Mouse (Mus musculus) CD8-positive naive resting alpha-beta T cell, adult 2 months (primary cell): ENCODE results near the gene Bhlha9.

ENCODE experiments used
- DNase-seq, 2 experiments: peaks; one replicate each; pipeline ENCODE4 v3.0.0; 2022; ENCODE audit warnings: low read depth in 2 of 2, low spot score in 2 of 2

The Bhlha9 gene

DNA sequence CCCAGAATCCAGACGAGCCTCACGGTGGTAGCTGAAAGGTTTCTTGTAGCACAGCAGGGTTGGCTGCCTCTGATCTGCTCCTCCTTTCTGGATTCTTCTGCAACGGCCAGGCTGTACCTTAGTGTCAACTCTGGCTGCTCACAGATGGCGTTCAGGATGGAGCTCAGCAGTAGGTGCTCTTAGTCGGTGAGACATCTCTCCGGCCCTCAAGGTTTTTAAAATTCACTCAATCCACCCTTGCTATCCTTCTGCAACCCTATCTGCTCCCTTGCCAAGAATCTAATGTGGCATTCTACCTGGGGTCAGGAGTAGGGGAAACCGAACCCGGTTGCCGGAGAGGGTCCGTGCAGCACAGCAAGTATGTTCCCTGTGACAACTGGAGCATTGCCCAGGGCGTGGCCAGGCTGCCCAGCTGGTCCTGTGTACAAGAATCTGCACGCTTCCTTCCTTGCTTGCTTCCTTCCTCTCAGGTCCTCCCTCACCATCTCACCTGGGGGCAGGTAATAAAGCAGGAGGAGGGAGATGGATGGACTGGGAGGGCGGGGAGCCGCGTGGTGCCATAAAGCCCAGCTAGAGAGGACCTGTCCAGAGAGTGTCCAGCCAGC, at the start of gene Bhlha9:
Bhlha9 (plus strand) TSS at position 600 of the 605 bp plus-strand sequence.
- no peak for DNase-seq

DNA sequence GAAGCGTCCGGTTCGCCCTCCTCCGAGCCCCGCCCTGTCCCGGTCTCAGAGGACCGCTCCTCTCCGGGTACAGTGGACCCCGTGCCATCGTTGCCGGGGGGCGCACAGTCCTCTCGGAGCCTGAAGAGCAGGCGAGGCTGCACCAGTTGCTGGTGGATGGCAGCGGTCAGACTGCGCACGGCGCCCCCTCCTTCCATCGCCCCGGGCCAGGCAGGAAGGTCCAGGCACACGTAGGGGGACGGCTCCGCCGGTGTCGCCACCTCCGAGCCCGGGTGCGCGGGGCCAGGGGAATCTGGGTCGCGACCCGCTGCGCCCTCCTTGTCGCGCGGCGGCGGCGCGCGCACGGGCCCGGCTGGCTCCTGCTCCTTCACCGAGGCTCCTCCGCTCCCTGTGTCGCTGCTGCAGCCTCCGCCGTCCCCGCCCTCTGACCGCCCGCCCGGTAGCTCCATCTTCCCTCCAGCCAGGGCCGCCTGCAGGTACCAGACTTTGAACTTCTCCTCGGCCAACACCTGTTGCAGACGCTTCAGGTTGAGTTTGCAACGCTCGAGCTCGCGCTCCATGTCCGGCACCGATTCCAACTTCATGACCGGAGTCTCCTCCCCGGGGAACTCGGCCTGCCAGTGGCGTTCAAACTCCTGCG, 49.6 kb upstream of the Bhlha9 start:
- DNase-seq, result no peak

DNA sequence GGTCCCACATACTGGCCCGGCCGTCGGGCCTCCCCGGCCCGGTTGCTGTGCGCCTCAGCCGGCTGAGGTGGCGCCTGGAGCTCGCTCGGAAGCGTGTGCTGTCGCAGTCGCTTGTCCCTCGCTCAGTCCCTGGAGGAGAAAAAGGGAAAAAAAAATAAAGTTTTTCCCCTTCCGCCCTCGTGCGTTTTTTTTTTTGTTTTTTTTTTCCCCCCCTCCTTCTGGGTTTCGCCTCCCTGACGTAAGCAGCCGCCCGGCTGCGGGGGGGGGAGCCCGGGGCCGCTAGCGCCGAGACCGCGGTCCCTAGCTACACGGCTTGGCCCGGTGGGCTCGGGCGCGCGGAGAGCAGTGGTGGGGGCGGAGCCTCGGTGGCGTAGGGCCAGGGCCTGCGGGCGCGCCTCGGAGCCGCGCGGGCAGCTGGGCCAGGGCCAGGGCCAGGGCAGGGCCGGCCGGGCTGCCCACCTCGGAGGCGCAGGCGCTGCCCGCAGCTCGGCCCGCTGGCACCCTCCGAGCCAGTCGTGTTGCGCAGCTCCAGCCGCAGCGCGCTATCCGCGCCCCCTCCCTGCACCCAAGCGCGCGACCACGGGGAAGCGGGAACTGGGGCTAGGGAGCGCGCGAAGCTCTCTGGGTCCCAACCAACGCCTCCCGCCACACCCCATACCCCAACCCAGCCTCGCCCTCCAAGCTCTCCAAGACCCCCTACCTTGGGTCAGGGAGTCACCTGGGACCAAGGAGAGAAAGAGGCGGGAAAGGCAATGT, 48.9 kb upstream of the Bhlha9 start:
- no peak for DNase-seq

DNA sequence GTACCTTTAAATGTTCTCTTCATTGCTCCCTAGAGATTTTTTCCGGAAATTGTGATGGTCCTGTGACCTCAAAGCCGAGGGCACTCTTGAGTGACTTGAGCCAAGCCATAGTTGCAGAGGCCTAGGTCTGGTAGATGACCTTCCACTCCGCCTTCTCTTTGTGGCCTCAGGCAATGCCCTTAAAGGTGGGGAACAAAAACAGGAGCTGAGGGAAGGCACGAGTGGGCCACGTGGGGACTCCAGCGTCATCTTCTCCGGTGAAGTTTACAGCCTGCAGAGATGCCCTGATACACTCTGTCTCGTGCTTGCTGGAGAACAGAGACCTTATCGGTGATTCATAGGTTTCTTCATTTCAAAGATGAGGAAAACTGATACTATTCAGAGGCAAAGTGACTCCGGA, 48.2 kb upstream of the Bhlha9 start:
- no peak for DNase-seq

DNA sequence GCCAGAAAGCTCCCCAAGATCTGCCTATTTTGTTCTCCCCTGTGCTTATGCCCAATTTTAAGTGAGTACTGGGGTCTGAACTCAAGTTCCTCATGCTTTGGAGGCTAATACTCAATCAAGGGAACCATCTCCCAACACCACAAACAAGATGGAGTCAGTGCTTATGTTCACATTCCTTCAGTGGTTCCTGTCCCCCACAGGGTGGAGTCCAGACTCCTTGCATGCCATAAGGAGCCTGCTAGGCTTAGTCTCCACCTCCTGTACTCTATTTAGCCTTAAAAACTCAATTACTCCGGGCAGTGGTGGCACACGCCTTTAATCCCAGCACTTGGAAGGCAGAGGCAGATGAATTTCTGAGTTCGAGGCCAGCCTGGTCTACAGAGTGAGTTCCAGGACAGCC, 47.4 kb upstream of the Bhlha9 start:
- no peak for DNase-seq

DNA sequence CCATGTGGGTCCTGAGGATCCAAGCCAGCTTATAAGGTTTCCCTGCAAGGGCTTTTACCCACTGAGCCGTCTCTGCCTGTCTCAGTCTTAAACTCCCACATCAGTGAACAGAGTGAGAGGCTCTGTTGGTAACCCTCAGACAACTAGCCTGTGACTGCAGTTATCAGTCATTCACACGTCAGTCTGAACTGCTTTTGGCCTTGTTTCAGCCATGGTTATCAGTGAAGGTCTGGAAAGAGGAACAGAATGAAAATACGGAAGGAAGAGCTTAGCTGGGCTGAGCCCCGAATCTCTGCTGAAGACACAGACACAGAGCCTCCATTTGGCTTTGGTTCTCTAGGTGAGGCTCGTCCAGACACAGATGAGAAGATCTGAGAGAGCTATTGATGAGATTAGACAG, 43.7 kb upstream of the Bhlha9 start:
- no peak for DNase-seq

DNA sequence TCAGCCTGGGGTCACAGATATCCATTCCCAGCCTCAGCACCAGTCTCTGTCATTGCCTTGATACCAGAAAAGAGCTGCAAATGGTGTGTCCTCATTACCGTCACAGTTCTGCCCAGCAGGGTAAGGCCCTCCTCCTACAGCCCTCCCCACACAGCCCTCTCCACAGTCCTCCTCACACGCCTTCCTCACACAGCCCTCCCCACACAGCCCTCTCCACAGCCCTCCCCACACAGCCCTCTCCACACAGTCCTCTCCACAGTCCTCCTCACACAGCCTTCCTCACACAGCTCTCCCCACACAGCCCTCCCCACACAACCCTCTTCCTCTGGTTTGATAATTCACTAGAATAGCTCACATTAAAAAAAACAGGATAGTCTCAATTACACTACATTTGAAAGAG, 42.2 kb upstream of the Bhlha9 start:
- DNase-seq, result no peak

DNA sequence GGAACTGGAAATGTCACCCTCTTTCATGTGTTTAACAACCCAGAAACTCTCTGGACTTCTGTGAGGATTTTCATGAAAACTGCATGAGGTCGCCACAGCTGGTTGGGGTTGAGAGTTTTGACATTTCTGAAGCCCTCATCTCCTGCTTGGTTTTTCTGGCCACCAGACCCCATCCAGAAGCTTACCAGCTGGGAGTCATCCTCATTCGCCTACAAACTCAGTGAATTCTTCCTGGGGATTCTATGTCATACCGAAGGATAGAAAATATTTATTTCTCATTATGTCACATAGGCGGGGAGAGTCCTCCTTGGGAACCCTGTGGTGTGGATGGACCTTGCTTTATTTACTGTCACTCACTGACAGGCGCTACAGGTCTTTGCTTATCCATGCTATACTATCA, 41.8 kb upstream of the Bhlha9 start:
- no peak for DNase-seq

DNA sequence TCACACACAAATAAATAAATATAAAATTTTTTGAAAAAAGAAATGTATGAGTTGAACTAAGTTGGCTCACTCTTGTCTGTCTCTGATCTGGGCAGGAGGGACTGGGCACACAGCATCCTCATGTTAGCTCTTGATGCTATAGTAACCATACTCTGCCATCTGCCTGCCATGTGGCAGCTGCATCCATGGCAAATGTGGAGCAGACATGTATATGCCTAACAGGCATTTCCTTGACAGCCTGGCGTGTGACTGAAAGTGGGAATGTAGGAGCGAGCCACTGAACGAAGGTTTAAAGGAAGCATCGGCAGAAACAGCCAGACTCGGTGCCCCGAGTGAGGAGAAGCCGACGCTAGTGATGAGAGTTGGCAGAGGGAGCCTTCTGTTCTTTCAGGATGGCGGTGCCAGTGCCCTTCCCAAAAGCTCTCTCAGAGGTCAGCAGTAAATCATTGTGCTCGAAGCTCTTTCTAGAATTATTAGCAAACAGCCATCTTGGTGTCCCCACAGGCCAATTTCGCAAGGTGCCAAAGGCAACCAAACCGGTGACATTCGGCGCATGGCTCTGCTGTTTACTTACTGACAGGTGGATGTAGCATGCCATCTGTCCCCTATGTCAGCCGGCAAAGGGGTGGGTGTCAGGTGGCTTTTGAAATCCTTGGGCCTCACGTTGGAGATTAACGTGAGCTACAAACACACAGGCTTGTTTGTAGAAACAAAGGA, 32.8 kb upstream of the Bhlha9 start:
- no peak for DNase-seq

DNA sequence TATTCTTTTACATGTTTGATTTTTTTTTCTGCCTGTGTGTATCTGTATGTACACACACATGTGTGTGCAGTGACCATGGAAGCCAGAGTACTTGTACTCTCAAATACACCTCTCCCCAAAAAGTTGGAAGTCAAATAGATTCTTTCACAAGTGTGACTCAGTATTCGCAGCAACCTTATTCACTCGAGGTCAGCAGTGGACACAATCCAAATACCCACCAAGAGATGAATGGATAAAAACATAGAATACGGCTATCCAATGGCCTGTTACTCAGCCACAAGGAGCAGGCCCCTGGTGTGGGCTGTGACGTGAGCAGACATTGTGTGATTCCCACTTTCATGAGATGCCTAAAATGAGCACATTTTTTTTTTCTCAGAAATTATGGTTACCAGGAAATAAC, 32.0 kb upstream of the Bhlha9 start:
- no peak for DNase-seq

DNA sequence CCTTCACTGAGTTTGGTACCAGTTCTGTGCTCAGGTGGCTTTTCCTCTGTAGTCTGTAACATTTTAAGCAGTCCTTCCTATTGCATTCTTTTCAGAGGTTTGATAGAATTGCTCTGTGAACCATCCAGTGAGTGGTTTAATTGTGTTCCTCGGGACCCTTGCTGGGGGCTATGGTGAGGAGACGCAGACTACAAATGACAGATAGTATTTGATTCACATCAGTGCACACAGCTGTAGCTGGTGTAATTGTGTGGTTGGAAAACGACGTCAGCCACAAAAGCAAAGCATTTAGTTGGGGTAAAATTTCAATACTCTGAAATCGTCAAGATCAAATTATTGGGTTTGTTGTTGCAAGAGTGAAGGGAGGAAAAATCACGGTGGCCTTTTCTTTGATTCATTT, 28.0 kb upstream of the Bhlha9 start:
- no peak for DNase-seq

DNA sequence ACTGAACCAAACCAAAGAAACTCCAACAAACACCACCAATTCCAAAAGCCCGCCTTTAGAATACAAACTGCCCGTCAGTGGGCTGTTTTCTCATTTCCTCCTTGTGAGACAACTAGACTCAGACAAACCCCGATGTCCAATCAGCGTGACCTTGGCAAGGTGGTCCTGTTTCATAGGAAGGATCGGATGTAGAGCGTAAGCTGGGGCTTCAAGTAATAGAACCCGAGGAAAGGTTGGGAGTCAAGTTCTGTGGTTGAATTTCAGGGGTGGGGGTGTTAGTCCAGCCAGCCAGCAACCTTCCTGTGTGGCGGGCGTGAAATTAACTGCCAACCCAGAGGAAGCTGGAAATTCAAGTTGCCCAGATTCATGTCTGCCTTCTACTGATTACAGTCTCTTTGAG, 27.2 kb upstream of the Bhlha9 start:
- DNase-seq, result no peak

DNA sequence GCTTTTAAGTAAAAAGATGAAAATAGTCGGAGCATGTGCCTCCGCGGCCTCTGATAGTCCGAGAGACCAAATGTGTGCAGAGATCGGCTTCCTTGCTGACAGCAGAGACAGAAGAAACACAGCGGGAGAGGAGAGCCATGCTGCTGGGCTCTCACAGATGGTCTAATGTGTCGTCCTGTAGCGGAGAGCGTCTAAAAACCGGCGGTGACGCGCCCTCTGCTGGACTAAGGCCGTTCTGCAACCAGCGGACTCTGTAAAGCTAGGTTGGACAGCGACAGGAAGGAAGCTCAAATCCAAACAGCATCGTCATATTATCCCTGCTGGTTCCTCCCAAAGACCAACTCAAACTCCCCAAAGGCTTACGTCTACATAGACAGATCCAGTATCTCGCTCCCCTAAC, 26.3 kb upstream of the Bhlha9 start:
- DNase-seq, result peak; percentile 73 to 83

DNA sequence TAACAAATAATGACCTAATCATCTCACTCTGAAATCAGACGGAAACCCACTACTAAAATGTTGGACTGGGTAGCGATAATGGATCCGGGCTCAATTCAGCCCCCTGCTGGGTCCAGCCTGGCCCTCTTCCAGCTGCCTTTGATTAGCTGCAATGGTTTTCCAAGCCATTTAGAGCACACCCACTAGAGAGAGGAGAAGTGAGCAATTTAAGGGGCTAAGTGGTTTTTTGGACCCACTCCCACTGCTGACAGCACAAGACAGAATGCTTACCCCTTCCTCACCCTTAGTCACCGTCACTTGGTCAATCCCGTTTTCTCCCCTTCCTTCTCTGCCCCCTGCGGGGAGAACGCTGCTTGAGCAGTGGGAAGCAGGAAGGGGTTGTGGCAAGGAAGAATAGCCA, 25.2 kb upstream of the Bhlha9 start:
- no peak for DNase-seq

DNA sequence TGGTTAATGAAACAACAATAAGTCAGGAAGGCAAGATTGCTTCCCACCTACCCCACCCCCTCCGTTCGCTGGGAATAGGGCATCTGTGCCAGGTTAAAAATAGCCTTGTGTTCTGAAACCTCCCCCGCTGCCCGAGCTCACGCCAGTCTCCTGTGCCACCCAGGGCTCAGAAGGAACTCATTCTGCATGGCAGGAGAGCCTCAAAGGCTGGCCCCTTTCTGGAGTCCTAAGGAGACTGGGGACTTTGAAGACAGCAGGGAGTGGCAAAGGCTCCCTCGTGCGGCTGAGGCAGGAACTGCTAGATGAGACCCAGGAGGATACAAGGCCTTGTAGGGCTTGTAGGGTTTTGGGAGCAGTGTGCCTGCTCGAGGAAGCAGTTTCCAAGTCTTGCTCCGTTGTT, 24.8 kb upstream of the Bhlha9 start:
- DNase-seq, result peak; percentile 47 to 66

DNA sequence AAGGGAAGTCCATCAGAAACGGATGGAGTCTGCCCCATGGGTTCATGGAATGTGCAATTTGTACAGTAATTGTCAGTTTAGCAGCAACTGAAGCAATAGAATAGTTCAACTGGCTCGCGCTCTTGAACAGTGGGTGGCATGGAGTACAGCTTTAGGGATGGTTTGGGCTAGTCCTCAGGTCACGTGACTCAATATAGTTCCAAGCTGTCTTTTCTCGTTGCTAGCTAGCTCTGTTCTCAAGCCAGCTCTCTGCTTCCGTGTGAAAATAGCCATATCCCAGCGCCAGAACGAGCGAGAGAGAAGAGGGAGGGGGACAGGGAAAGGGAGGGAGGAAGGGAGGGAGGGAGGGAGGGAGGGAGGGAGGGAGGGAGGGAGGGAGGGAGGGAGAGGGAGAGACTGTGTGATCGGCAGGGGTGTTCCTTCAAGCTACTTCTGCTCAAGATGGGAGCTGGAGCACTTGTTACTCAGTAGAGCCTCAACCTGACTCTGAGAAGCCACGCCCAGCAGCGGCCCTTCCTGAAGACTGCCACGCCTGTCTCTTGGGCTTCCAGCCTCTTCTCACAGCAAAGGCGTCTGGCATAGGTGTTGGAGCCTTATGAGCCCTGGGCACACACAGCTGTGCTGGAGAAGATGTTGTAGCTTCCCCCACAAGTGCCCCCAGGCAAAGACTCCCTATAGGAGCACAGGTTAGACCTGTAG, 21.3 kb upstream of the Bhlha9 start:
- DNase-seq, result no peak

DNA sequence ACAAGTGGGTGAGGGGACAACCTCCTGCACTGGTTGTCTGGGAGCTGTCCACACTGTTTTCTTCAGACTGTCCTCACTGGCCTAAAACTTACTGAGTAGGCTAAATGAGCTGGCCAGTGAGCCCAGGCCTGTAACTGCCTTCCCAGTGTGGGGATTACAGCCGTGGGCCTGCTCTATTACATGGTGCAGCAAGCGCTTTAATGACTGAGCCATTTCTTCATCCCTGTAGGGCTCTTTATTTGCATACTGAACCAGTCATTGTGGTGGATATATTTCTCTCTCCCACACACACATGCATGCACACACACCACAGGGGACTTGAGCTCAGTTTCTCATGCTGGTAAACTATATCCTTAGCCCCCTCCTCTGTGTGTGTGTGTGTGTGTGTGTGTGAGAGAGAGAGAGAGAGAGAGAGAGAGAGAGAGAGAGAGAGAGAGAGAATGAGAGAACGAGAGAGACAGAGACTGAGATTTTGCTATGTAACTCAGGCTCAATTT, 19.4 kb upstream of the Bhlha9 start:
- no peak for DNase-seq

DNA sequence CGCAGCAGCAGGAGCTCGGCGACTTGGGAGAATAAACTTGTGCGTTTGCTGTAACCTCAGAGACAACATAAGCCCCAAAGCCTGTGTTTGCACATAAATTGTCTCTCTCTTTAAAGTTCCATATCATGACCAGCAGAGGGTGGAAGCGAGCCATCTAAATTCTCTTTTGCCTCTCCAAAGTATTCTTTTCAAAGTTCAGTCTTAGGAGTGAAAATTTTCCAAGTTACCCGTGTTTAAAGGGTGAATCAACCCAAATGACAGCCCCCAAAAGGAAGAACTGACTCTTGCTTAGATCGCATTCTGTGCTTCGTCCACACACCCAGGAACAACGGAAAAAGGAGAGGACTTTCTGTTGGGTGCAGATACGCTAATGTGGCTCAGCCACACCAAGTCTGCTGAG, 17.2 kb upstream of the Bhlha9 start:
- no peak for DNase-seq

DNA sequence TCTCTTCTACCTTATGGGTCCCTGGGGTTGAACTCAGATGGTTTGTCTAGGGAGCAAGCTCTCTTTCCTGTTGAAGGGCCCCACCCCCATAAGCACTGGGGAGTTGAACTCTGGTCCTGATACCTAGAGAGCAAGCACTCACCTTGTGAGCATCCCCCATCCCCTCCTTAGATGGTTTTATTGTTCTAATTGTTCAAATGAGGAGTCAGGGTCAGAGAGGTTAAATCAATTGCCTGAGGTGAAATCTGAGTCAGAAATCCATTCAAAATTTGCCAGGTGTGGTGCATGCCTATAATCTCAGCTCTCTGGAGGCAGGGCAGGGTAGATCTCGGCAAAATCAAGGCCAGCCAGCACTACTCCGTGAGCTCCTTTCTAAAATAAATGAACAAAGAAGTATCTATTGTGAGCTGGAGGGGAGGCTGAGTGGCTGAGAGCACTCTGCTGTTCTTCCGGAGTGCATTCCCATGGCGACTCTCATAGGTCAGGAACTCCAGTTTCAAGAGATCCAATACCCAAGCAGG, 14.8 kb upstream of the Bhlha9 start:
- DNase-seq, result no peak

DNA sequence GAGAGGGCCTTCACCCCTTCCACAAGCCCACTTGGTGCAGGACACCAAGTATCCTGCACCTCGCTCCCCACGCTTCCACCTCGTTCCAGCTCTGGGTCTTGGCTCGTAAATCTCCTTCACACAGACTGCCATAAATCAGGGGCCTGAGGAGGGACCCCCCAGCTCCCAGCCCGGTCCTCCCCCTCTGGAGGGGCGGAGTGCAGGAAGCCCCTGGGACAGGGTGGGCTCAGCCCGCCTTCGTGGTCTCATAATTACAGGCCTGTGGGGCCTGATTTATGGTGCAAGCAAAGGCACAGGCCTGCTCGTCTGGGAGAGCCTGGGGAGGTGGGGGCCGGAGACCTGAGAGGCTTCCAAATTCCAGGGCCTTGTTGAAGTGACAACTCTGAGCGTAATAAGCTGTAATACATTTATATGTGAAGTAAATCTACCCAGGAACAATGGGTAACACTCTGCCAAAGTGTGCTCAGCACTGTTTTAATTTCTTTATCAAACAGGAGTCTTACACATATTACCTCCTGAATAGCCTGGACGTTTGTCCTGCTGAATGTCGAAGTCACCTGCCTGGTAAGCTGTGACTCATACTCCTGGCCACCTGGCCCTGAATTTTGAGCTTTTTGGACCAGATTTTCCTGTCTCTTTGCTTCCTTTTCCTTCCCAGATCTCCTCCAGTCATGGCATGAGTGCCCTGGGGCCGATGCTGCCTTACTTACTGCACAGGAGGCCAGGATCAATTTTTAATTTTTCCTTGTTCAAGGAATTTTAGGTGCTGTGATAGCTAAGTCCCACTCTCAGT, 12.9 kb upstream of the Bhlha9 start:
- DNase-seq, result no peak
